Mouse (Mus musculus) adrenal gland, postnatal 25 days (tissue): Measurements from ENCODE around the gene Rad51d. TPM values are rescaled to one million over a fixed set of nuclear protein-coding genes. Genes with fewer than 3 reads are reported as not detected.
A peak's percentile ranks its signal among the peaks of the same experiment; 100 is the strongest.
"Not testable (repeated sequence)": the region's sequence is repeated elsewhere in the genome, so short reads cannot be mapped to it uniquely, and the experiment has no call there.

Experiments used
- DNase-seq: peaks from one replicate; pipeline ENCODE4 v3.0.0; 2021; ENCODE audit warnings: mixed read lengths
- total RNA-seq: library from RNA; stranded (reverse); gene quantifications from 2 replicates; pipeline ENCODE4 v1.2.3, GENCODE M21; 2021

Rad51d gene
- total RNA-seq, 1 experiment from 2014 or later: 19.1 TPM

- no peak for DNase-seq
Observed at GRCm38 (mm10) chr11:82855327-82855973, 35.0 kb downstream of the Rad51d start.

- DNase-seq: no peak
Observed at GRCm38 (mm10) chr11:82854111-82854510, 36.3 kb downstream of the Rad51d start.

DNA sequence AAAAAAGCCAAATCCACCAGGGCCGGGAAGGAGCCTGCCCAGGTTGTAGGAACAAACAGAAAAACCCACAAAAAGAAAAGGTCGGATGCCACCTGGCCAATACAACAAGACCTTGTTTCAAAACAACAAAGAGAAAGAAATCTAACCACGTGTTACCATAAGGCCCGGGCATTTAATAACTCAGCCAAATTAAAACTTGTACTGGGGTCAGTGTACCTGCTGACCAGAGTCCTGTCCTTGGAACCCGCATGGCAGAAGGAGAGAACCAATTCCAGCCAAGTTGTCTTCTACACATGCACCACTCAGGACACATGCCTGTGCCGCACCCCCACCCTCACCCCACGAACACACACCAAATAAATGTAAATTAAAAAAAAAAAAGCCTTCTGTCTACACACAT lies 37.5 kb downstream of the Rad51d start:
- no peak for DNase-seq

GRCm38 (mm10) chr11:82852540-82852939 lies 37.9 kb downstream of the Rad51d start:
- no peak for DNase-seq

DNA sequence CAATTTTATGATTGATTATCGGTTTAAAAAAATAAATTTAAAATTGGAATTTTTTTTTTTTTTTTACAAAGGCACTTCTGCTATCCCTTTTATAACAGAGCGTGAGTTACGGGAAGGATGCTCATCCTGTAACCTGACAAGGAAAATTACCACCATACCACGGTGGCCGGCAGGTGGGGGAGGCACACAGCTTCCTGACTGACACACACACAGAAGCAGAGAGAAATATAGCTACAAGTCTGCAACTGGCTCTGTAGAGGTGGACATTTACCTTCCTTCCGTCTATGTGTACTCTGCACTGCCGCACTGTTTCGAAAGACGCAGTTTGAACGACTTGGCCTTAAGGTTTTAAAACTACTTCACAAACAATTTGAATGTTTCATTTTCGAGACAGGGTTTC lies 38.3 kb downstream of the Rad51d start:
- DNase-seq: no peak

DNA sequence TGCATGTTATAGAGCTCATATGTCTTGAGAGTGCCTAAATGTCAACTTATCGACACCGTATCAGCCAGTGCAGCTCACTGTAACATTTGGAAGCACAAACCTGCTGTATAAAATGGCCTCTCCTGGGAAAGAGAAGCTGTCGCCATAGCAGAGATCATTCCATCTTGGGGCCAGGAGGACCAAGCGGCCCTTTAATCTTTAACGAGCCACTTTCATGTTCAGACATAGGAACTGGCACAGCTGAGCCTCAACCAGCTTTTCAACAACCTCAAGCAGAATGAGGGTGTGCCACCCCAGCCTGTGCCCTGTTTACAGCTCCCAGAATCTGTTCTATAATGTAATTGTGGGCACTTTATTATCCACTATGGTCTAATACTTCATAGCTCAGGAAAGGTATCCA lies 40.2 kb downstream of the Rad51d start:
- no peak for DNase-seq

DNA sequence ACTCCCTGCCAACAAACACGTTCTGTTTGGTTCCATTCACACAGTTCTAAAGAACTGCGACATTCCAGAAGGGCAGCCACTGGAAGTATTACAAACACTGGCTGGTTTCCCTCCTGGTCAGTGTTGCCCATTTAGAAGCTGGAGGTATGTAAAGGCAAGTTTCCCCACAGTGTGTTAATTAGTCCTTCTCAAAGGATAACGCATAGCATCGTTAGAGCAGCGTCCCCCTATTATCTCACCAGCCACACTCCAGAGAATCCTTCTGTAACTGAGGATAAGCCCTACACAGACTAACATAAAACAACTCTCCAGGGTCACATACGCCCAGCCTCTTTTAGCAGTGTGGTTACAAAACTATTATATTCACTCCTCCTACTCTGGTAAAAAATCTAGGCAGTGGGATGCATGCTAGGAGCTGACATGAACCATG lies 42.8 kb downstream of the Rad51d start:
- no peak for DNase-seq

DNA sequence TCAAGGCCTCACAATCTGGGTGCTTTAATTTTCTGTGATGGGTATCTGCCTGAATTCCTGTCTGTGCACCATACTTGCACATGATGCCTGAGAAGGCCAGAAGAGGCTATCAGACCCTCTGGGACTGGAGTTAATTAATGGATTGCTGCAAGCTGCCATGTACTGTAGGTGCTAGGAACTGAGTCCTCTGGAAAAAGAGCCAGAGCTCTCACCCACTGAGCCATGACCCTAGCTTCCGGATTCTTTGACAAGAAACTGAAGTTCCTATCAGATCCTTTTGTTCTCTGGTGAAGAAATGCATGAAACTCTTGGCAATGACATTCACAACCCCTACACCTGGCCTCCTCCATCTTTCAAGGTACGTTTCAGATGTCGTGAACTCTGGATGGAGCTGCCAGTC lies 43.5 kb downstream of the Rad51d start:
- DNase-seq: no peak

DNA sequence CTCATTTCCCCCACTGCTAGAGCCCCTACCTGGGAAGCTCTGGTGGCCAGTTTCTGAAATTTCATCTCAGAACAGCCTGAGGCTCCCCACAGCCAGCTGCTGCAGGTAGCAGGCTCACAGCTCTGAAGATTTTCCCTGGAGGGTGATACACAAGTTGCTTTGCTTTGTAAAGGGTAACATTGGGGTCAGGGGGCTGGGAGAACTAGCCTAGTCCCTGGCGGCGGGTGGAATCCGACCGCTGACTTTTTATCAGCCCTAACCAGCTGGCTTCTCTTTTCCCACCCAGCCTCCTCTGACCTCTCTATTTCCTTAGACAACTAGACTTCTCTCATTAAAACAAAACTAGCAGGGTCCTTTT lies 44.4 kb downstream of the Rad51d start:
- no peak for DNase-seq

GRCm38 (mm10) chr11:82845415-82846078 lies 44.9 kb downstream of the Rad51d start:
- peak; percentile 82 for DNase-seq

DNA sequence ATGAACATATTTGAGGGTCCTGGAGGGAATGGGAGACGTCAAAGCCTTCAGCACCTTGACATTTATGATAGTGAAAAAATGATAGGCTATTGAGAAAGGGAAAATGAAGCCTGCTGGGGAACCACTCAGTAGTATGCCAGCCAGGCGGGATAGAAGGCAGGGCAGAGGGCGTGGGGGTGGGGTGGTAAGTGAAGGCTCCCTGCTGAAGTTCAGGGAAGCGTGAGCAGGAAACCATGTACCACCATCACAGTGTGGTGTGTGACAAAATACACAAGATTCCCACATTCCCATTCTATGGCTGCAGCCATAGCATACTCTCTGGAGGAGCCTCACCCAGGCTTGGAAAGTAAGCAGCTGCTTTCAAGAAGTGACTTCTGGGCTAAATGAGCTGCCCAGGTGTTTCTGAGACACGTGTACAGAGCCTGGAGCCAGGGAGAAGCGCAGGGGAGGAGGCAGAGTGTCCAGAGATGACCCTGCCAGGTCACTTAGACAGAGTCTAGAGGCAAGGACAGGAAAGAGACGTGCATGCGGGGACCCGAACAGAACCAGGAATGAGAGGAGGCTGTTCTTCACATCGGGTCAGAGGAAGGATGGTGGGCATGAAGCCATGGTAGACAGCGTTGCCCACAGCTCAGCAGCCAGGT lies 45.5 kb downstream of the Rad51d start:
- DNase-seq: no peak

- no peak for DNase-seq
Observed at GRCm38 (mm10) chr11:82838511-82838910, 51.9 kb downstream of the Rad51d start.

DNA sequence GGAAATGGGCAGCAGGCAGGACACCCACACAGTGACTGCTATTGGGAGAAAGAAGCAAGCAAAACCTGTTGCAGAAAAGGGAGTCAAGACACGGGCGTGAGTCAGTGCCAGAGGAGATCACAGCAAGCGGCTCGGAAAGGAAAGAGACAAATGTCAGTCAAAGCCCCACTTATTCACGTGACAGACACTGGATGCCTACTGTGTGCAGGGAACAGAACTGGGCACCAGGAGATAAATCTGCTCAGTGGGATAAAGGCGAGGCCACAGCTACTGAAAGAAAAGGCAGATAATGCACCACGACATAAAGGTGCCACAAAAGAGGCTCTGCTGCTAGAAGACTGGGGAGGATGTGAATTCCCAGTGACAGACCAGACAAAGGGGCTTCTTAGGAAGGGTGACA lies 52.6 kb downstream of the Rad51d start:
- DNase-seq: no peak

GRCm38 (mm10) chr11:82837192-82837591 lies 53.2 kb downstream of the Rad51d start:
- no peak for DNase-seq

- no peak for DNase-seq
Observed at GRCm38 (mm10) chr11:82835616-82836432, 54.6 kb downstream of the Rad51d start.

GRCm38 (mm10) chr11:82834359-82834758 lies 56.1 kb downstream of the Rad51d start:
- DNase-seq: not testable (repeated sequence)

DNA sequence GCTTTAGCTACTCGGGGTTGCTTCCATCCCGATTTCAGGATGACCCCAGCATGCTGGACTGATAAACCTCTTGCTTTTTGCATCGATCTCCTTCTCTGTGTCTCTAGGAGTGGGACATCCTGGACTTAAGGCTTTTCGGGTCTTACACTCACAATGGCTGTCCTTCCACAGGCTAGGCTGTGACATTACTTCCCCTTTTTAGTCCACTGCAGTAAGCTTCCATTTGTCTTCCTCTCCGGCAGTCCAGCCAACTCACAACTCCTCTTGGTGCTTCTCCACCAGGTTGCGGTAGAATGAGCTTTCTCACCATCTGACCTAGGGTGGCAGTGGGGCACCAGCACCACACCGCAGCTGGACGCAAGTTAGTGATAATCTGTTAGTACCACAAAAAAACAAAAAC lies 56.5 kb downstream of the Rad51d start:
- no peak for DNase-seq

DNA sequence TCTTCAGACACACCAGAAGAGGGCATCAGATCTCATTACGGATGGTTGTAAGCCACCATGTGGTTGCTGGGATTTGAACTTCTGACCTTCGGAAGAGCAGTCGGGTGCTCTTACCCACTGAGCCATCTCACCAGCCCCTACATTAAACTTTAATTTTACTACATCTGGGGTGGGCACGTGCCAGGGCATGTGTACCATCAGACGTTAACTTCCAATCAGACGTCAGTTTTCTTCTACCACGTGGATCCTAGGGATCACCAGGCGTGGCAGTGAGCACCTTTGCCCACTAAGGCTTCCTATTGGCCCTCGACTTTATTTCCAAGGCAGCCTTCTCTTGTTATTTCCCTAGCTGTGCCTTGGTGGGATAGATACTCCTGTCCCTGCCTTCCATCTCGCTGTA lies 58.0 kb downstream of the Rad51d start:
- DNase-seq: not testable (repeated sequence)

DNA sequence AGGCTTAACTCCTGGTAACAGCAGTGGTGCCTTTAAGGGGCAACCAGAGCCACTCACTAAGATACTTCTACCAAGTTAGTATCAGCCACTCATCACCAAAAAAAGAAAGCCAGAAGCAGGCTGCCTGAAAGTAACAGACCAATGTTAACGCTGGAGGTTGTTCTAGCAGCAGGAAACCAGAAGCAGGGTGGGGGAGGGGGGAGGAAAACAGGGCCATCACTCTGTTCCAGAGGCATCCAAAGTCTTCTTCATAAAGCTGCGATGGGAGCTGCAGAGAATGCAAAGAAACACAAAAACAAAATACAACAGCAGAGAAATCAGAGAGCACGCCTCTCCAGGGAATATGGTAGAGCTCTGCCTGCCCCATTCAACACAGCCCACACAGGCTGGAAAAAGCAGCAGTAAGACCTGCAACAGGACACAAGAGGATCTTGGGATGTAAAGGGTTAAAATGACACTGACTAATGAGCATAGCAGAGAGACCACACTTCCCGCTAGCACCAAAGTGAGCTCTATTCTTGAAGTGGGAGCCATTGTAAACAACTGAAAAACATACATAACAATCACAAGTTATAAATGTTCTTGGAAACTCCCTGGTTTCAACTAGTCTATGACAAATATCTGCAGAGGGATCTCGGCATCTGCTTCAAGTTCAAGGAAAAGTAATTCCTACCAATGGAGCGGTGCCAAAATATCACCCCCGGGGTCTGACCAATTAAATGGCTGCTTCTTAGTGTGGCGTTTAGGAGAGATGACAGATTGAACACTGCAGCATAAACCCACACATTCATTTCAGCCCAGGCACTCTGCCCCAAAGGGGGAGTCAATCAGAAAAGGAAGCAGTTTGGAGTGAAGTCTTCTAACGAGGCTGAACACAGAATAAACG lies 59.2 kb downstream of the Rad51d start:
- DNase-seq: no peak

DNA sequence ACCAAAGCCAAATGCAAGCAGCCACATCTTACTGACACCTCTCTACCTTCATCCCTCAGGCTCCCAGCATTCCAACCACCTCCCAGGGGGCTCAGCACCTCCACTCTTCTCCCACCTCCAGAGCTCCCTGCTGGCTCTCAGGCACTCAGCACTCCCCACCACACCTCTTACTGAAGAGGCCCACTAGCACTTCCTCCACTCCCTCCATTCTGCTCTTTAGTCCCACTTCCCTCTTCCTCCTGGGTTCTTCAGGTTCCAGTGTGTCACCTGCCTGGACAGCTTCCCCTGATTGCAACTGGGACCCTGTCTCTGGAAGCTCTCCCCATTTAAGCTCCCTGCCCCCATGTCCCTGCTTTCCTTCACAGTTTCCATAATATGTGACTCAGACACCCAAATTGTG lies 63.6 kb downstream of the Rad51d start:
- no peak for DNase-seq
